Mouse (Mus musculus): ENCODE data around the gene Arhgap32. TPM values are rescaled to one million over a fixed set of nuclear protein-coding genes. Genes with fewer than 3 reads are reported as not detected.

The Arhgap32 gene
- total and polyA plus RNA-seq, 3 experiments = 0.06 to 0.15 TPM; not detected in 1

DNA sequence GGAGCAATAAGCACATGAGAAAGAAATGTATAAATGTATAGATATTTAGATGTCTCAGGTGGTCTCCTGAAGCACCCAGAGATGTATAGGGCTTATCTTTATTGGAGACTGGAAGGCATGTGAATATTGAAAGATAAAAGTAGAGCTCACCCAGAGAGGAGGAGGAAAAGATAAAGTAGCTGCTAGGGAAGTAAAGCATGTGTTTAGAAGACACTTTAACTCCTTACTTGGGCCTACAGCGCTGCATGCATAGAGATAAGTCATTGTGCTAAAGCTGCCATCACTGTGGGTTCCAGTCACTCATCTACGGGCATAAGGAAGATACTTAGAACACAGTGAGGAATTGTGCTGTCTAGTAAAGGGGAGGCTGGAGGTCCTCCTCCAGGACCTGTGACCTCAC is 46.9 kb downstream of the Arhgap32 start:
- DNase-seq (ENCODE audit: low read depth, low spot score) = peak; percentile 80
- Histone ChIP-seq H3K4me1 (ENCODE audit: control insufficient read depth in 1 of 2, insufficient read depth in 2 of 2, low read length in 2 of 2) (peaks cover 0 to 6% of the 10 kb centered on the region in 2 experiments; a peak in 2 of 4 replicates), H3K9me3 (replicated peaks; ENCODE audit: insufficient read depth, low read length) (no peaks in the 10 kb centered on the region), H3K9ac (ENCODE audit: control insufficient read depth, low read depth, low read length, poor library complexity, severe bottlenecking) (no peak overlapping the region), H3K79me2 (ENCODE audit: control insufficient read depth, insufficient read depth, low read length, poor library complexity) (no peaks in the 10 kb centered on the region), H3K4me3 (ENCODE audit: control insufficient read depth in 1 of 2, insufficient read depth in 1 of 2, low read depth in 2 of 2, low read length in 2 of 2) (no peak overlapping the region), H3K27me3 (ENCODE audit: control insufficient read depth in 1 of 2, insufficient read depth in 2 of 2, low read length in 2 of 2) (no peaks in the 10 kb centered on the region), H3K36me3 (ENCODE audit: control insufficient read depth in 1 of 2, insufficient read depth in 2 of 2, low read length in 2 of 2) (peaks cover 0 to 7% of the 10 kb centered on the region in 2 experiments; a peak in 2 of 4 replicates), H3K27ac (ENCODE audit: control insufficient read depth, low read depth, low read length) (no peak overlapping the region)
- TF ChIP-seq ZKSCAN1 (IDR thresholded peaks at IDR 0.05; ENCODE audit: low read depth, low read length) (no peak), MYB (IDR thresholded peaks at IDR 0.05; ENCODE audit: low read depth, low read length) (no peak), POLR2A (IDR thresholded peaks at IDR 0.05; ENCODE audit: control insufficient read depth in 1 of 2, insufficient read depth in 1 of 2, low read depth in 1 of 2, low read length in 2 of 2, poor library complexity in 1 of 2) (no peak), USF2 (IDR thresholded peaks at IDR 0.05; ENCODE audit: borderline replicate concordance in 1 of 2, insufficient read depth in 1 of 2, low read depth in 1 of 2, low read length in 2 of 2) (no peak), POLR2AphosphoS5 (IDR thresholded peaks at IDR 0.05; ENCODE audit: borderline replicate concordance, low read depth, low read length) (no peak), SIN3A (IDR thresholded peaks at IDR 0.05; ENCODE audit: low read length) (peak; percentile 26; the same call in 1 of the 2 replicates), NELFE (IDR thresholded peaks at IDR 0.05; ENCODE audit: low read depth, low read length) (no peak), UBTF (IDR thresholded peaks at IDR 0.05; ENCODE audit: borderline replicate concordance, insufficient read depth, low read depth, low read length) (no peak), ZMIZ1 (IDR thresholded peaks at IDR 0.05; ENCODE audit: low read depth, low read length) (no peak), TCF12 (IDR thresholded peaks at IDR 0.05; ENCODE audit: low read depth, low read length) (peak; percentile 86), TBP (IDR thresholded peaks at IDR 0.05; ENCODE audit: low read depth, low read length) (no peak), POLR2AphosphoS2 (IDR thresholded peaks at IDR 0.05; ENCODE audit: low read length) (no peak), SMC3 (IDR thresholded peaks at IDR 0.05; ENCODE audit: low read depth, low read length) (no peak), ZNF384 (IDR thresholded peaks at IDR 0.05; ENCODE audit: low read depth, low read length) (no peak), BHLHE40 (IDR thresholded peaks at IDR 0.05; ENCODE audit: borderline replicate concordance, low read depth, low read length) (peak; percentile 78), CHD1 (IDR thresholded peaks at IDR 0.05; ENCODE audit: low read depth, low read length) (no peak), MXI1 (IDR thresholded peaks at IDR 0.05; ENCODE audit: low read depth, low read length) (peak; percentile 50; the same call in 1 of the 2 replicates), MAX (IDR thresholded peaks at IDR 0.05; ENCODE audit: low read length) (peak; percentile 35; the same call in 1 of the 2 replicates), E2F4 (IDR thresholded peaks at IDR 0.05; ENCODE audit: borderline replicate concordance, low read depth, low read length) (no peak), USF1 (IDR thresholded peaks at IDR 0.05; ENCODE audit: low read depth, low read length) (no peak), ZC3H11A (IDR thresholded peaks at IDR 0.05; ENCODE audit: low read depth, low read length) (no peak), ELF1 (IDR thresholded peaks at IDR 0.05; ENCODE audit: low read depth, low read length) (no peak), ETS1 (IDR thresholded peaks at IDR 0.05; ENCODE audit: low read depth, low read length) (peak; percentile 66), GATA1 (IDR thresholded peaks at IDR 0.05; ENCODE audit: low read depth, low read length) (peak; percentile 88), RCOR1 (IDR thresholded peaks at IDR 0.05; ENCODE audit: low read depth, low read length) (peak; percentile 64), KAT2A (conservative IDR thresholded peaks at IDR 0.05; ENCODE audit: low read depth, low read length) (no peak), JUND (IDR thresholded peaks at IDR 0.05; ENCODE audit: low read depth, low read length) (no peak), HCFC1 (IDR thresholded peaks at IDR 0.05; ENCODE audit: low read depth, low read length) (no peak), MAZ (IDR thresholded peaks at IDR 0.05; ENCODE audit: low read depth, low read length) (no peak), MYC (IDR thresholded peaks at IDR 0.05; ENCODE audit: low read depth, low read length) (peak; percentile 77; the same call in 1 of the 2 replicates), CHD2 (IDR thresholded peaks at IDR 0.05; ENCODE audit: low read length) (no peak), MEF2A (IDR thresholded peaks at IDR 0.05; ENCODE audit: extremely low read depth, insufficient replicate concordance, low read depth, low read length, poor library complexity, severe bottlenecking) (no peak), NRF1 (IDR thresholded peaks at IDR 0.05; ENCODE audit: insufficient read depth, low read depth, low read length, poor library complexity, severe bottlenecking) (no peak), MAFK (IDR thresholded peaks at IDR 0.05; ENCODE audit: borderline replicate concordance, low read depth, low read length) (no peak), EP300 (IDR thresholded peaks at IDR 0.05; ENCODE audit: low read depth in 1 of 2, low read length in 2 of 2) (peak; percentile 81 to 86), RAD21 (IDR thresholded peaks at IDR 0.05; ENCODE audit: low read depth, low read length) (no peak), CTCF (IDR thresholded peaks at IDR 0.05 in 2 of 3, conservative IDR thresholded peaks at IDR 0.05 in 1 of 3; ENCODE audit: control insufficient read depth in 1 of 3, insufficient read depth in 1 of 3, low read depth in 2 of 3, low read length in 3 of 3, poor library complexity in 1 of 3, severe bottlenecking in 1 of 3) (no peak), GABPA (IDR thresholded peaks at IDR 0.05; ENCODE audit: low read depth, low read length) (no peak)
